18 mouse cellular contexts compared by ENCODE assay signal in genomic region chr12:72674820-72675219, GRCm38 (mm10). TPM values are rescaled to one million over a fixed set of nuclear protein-coding genes. Genes with fewer than 3 reads are reported as not detected.
DNase-seq lines count a peak whose midpoint lies in the region; ATAC-seq and TF ChIP-seq lines count a peak whose summit lies in the region.
"Had no signal": no experiment of that assay in that cellular context is flagged by ENCODE, and none has a peak within 500 bp of the region (broad histone marks: within the 10 kb centered on the region; RNA-seq: fewer than 3 reads in every experiment).

No protein-coding gene starts in this region.

- no peak for TF ChIP-seq RAD21 in MEL (IDR thresholded peaks at IDR 0.05; ENCODE audit: low read depth, low read length)

- H3K36me3 ChIP-seq in heart, embryonic 10.5 days = no peaks in the 10 kb centered on the region
- H3K36me3 ChIP-seq in MEL (ENCODE audit: control insufficient read depth in 1 of 2, insufficient read depth in 2 of 2, low read length in 2 of 2) = peaks cover 0 to 4% of the 10 kb centered on the region in 2 experiments; a peak in 2 of 4 replicates
- no peaks in the 10 kb centered on the region for H3K36me3 ChIP-seq in liver, postnatal 0 days (replicated peaks; ENCODE audit: insufficient read depth, low read length)
- H3K36me3 ChIP-seq: forebrain, embryonic 15.5 days; kidney, embryonic 15.5 days; midbrain, embryonic 12.5 days; neural tube, embryonic 12.5 days had no signal

- TF ChIP-seq CTCF in MEL (IDR thresholded peaks at IDR 0.05 in 2 of 3, conservative IDR thresholded peaks at IDR 0.05 in 1 of 3; ENCODE audit: control insufficient read depth in 1 of 3, insufficient read depth in 1 of 3, low read depth in 2 of 3, low read length in 3 of 3, poor library complexity in 1 of 3, severe bottlenecking in 1 of 3) = no peak
- TF ChIP-seq CTCF in liver, postnatal 0 days (IDR thresholded peaks at IDR 0.05; ENCODE audit: low read depth) = no peak

- no peak overlapping the region for H3K4me2 ChIP-seq in liver, postnatal 0 days (ENCODE audit: low read depth, low read length)
- H3K4me2 ChIP-seq: forebrain, embryonic 15.5 days; kidney, embryonic 15.5 days; midbrain, embryonic 12.5 days; neural tube, embryonic 12.5 days had no signal

- no peaks in the 10 kb centered on the region for H3K79me2 ChIP-seq in MEL (ENCODE audit: control insufficient read depth, insufficient read depth, low read length, poor library complexity)

- no peak overlapping the region for H3K27ac ChIP-seq in heart, embryonic 10.5 days
- H3K27ac ChIP-seq in MEL (ENCODE audit: control insufficient read depth, low read depth, low read length) = no peak overlapping the region
- no peak overlapping the region for H3K27ac ChIP-seq in liver, postnatal 0 days (ENCODE audit: low read depth)
- H3K27ac ChIP-seq: forebrain, embryonic 15.5 days; kidney, embryonic 15.5 days; liver, embryonic 14.5 days; midbrain, embryonic 12.5 days; neural tube, embryonic 12.5 days had no signal

- no peak overlapping the region for H3K4me3 ChIP-seq in heart, embryonic 10.5 days
- no peak overlapping the region for H3K4me3 ChIP-seq in MEL (ENCODE audit: control insufficient read depth in 1 of 2, insufficient read depth in 1 of 2, low read depth in 2 of 2, low read length in 2 of 2)
- H3K4me3 ChIP-seq in liver, postnatal 0 days (ENCODE audit: low read depth, low read length) = no peak overlapping the region
- H3K4me3 ChIP-seq: forebrain, embryonic 15.5 days; kidney, embryonic 15.5 days; midbrain, embryonic 12.5 days; neural tube, embryonic 12.5 days had no signal

- peak; percentile 51 to 64 for DNase-seq in cerebellum, postnatal 10 days
- no peak for DNase-seq in cerebellum, adult 18-20 months
- DNase-seq in heart, postnatal 4 days = peak; percentile 38
- DNase-seq in heart, embryonic 10.5 days (ENCODE audit: low spot score) = no peak
- DNase-seq in MEL (ENCODE audit: low read depth, low spot score) = peak; percentile 82
- DNase-seq in lung, postnatal 10 days = peak; percentile 20
- DNase-seq in right cerebral cortex, postnatal 36 days (ENCODE audit: low spot score in 2 of 2) = no peak
- DNase-seq in liver, postnatal 0 days = no peak
- DNase-seq: adrenal gland, adult 2 months; gastrocnemius, postnatal 36 days had no signal

- peaks cover 9% of the 10 kb centered on the region; the same call in 1 of the 2 replicates for H3K4me1 ChIP-seq in heart, embryonic 10.5 days
- H3K4me1 ChIP-seq in MEL (ENCODE audit: control insufficient read depth in 1 of 2, insufficient read depth in 2 of 2, low read length in 2 of 2) = peaks cover 3 to 6% of the 10 kb centered on the region in 2 experiments; a peak in 3 of 4 replicates
- peaks cover 6% of the 10 kb centered on the region for H3K4me1 ChIP-seq in liver, postnatal 0 days (ENCODE audit: insufficient read depth)
- H3K4me1 ChIP-seq: forebrain, embryonic 15.5 days; kidney, embryonic 15.5 days; midbrain, embryonic 12.5 days; neural tube, embryonic 12.5 days had no signal

- ATAC-seq in liver, postnatal 0 days = no peak
- ATAC-seq: forebrain, embryonic 15.5 days had no signal

- no peaks in the 10 kb centered on the region for H3K27me3 ChIP-seq in heart, embryonic 10.5 days (ENCODE audit: insufficient read depth, poor library complexity, severe bottlenecking)
- no peaks in the 10 kb centered on the region for H3K27me3 ChIP-seq in MEL (ENCODE audit: control insufficient read depth in 1 of 2, insufficient read depth in 2 of 2, low read length in 2 of 2)
- H3K27me3 ChIP-seq in liver, postnatal 0 days (ENCODE audit: insufficient read depth, low read length) = no peaks in the 10 kb centered on the region
- H3K27me3 ChIP-seq: forebrain, embryonic 15.5 days; kidney, embryonic 15.5 days; midbrain, embryonic 12.5 days; neural tube, embryonic 12.5 days had no signal

- WGBS in heart, embryonic 10.5 days = 86% methylated on average over 2 of the region's 2 CpGs
- 55% methylated on average over 2 of the region's 2 CpGs for WGBS in liver, postnatal 0 days (ENCODE audit: insufficient replicate concordance)

- no peaks in the 10 kb centered on the region for H3K9me3 ChIP-seq in heart, embryonic 10.5 days
- no peaks in the 10 kb centered on the region for H3K9me3 ChIP-seq in MEL (replicated peaks; ENCODE audit: insufficient read depth, low read length)
- H3K9me3 ChIP-seq in liver, postnatal 0 days (ENCODE audit: low read length) = no peaks in the 10 kb centered on the region
- H3K9me3 ChIP-seq: forebrain, embryonic 15.5 days; kidney, embryonic 15.5 days; midbrain, embryonic 12.5 days; neural tube, embryonic 12.5 days had no signal

- 0 out of 4 replicates have a peak, but pooled peaks of 1 of the 2 experiments have one; percentile 33 for TF ChIP-seq EP300 in MEL (IDR thresholded peaks at IDR 0.05; ENCODE audit: low read depth in 1 of 2, low read length in 2 of 2)
- TF ChIP-seq EP300 in liver, postnatal 0 days (IDR thresholded peaks at IDR 0.05; ENCODE audit: low read depth) = no peak

- TF ChIP-seq POLR2A in MEL (IDR thresholded peaks at IDR 0.05; ENCODE audit: control insufficient read depth in 1 of 2, insufficient read depth in 1 of 2, low read depth in 1 of 2, low read length in 2 of 2, poor library complexity in 1 of 2) = no peak

- no peak overlapping the region for H3K9ac ChIP-seq in MEL (ENCODE audit: control insufficient read depth, low read depth, low read length, poor library complexity, severe bottlenecking)
- no peak overlapping the region for H3K9ac ChIP-seq in liver, postnatal 0 days (replicated peaks)
- H3K9ac ChIP-seq: forebrain, embryonic 15.5 days; kidney, embryonic 15.5 days; liver, embryonic 14.5 days; midbrain, embryonic 12.5 days; neural tube, embryonic 12.5 days had no signal

TF ChIP-seq in MEL, 35 proteins besides CTCF, POLR2A, EP300 and RAD21:
- TF ChIP-seq MAFK (IDR thresholded peaks at IDR 0.05; ENCODE audit: borderline replicate concordance, low read depth, low read length) = peak; percentile 78; the same call in 1 of the 2 replicates
- peak; percentile 66; the same call in 1 of the 2 replicates for TF ChIP-seq RCOR1 (IDR thresholded peaks at IDR 0.05; ENCODE audit: low read depth, low read length)
- no peak for TF ChIP-seq MAX (IDR thresholded peaks at IDR 0.05; ENCODE audit: low read length)
- peak; percentile 71 for TF ChIP-seq ETS1 (IDR thresholded peaks at IDR 0.05; ENCODE audit: low read depth, low read length)
- TF ChIP-seq GABPA (IDR thresholded peaks at IDR 0.05; ENCODE audit: low read depth, low read length) = peak; percentile 70; the same call in 1 of the 2 replicates
- TF ChIP-seq ZMIZ1 (IDR thresholded peaks at IDR 0.05; ENCODE audit: low read depth, low read length) = no peak

RNA-seq across cellular contexts. Expression of gene Dhrs7, which starts 10.1 kb away (rescaled TPM):
- 100 to 1,000 TPM in 1 of 2 experiments, 10 to 100 TPM in 1; 79.2 to 105 TPM for total RNA-seq in heart, postnatal 4 days (2021)
- polyA plus RNA-seq in heart, embryonic 10.5 days (2016; fragmentation: Nextera tagmentation; extraction: Ambion mirVana) = 22.1 and 28.1 TPM in 2 replicates
- 11.6 and 13.8 TPM in 2 replicates for total RNA-seq in MEL (2012; rRNA removed)
- 10 to 100 TPM in 1 of 2 experiments, not detected in 1; 14.9 TPM for polyA plus RNA-seq in MEL (2012; ENCODE audit: insufficient read depth in 1 of 2, insufficient read length in 2 of 2, low read depth in 1 of 2, low replicate concordance in 2 of 2, missing spikeins in 1 of 2)
- 54.0 and 54.4 TPM in 2 replicates for polyA plus RNA-seq in liver, postnatal 0 days (2015; fragmentation: Nextera tagmentation; extraction: Ambion mirVana)

RNA-seq across cellular contexts. Expression of gene Gm4756, which starts 25.4 kb away (rescaled TPM):
- not detected for total RNA-seq in heart, postnatal 4 days (2021)
- polyA plus RNA-seq in heart, embryonic 10.5 days (2016; fragmentation: Nextera tagmentation; extraction: Ambion mirVana) = not detected in 2 replicates
- not detected in 2 replicates for total RNA-seq in MEL (2012; rRNA removed)
- not detected for polyA plus RNA-seq in MEL (2012; ENCODE audit: insufficient read depth in 1 of 2, insufficient read length in 2 of 2, low read depth in 1 of 2, low replicate concordance in 2 of 2, missing spikeins in 1 of 2)
- 0.17 and 0.25 TPM in 2 replicates for polyA plus RNA-seq in liver, postnatal 0 days (2015; fragmentation: Nextera tagmentation; extraction: Ambion mirVana)
- total RNA-seq: gastrocnemius, postnatal 36 days; left cerebral cortex, postnatal 25 days had no signal
- polyA plus RNA-seq: forebrain, embryonic 15.5 days; kidney, embryonic 15.5 days; midbrain, embryonic 12.5 days; neural tube, embryonic 12.5 days; spleen, adult 2 months; testis, adult 2 months had no signal

Comparison
In these comparisons a context has a peak if more than half of its experiments do, and no peak if none do; other contexts are left out.
1. DNase-seq: peak in cerebellum, postnatal 10 days (2 of 2), heart, postnatal 4 days (single experiment), MEL (single experiment) and lung, postnatal 10 days (single experiment); none in cerebellum, adult 18-20 months (0 of 2), heart, embryonic 10.5 days (single experiment), right cerebral cortex, postnatal 36 days (0 of 2) and liver, postnatal 0 days (single experiment).